In the genomic region with DNA sequence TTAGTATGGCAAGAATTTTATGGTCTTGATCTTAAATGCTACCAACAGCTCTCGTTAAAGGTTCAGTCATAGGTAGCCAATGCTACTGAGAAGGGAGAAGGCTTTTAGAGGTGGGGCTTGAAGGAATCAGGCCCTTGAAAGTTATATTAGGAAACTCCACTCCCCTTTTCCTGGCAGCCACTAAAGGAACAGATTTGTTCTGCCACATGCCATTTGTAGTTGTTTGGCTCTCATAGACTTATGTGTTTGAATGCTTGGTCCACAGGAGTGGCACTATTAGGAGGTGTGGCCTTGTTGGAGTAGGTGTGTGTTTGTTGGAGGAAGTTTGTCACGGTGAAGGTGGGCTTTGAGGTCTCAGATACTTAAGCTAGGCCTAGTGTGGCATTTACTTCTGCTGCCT, we compare ENCODE assay signal across 28 mouse cellular contexts. TPM values are rescaled to one million over a fixed set of nuclear protein-coding genes. Genes with fewer than 3 reads are reported as not detected.
A peak's percentile ranks its signal among the peaks of the same experiment; 100 is the strongest.
DNase-seq lines count a peak whose midpoint lies in the region; ATAC-seq and TF ChIP-seq lines count a peak whose summit lies in the region.
"Had no signal": no experiment of that assay in that cellular context is flagged by ENCODE, and none has a peak within 500 bp of the region (broad histone marks: within the 10 kb centered on the region; RNA-seq: fewer than 3 reads in every experiment).

No protein-coding gene starts in this region.

- 58% methylated on average over 2 of the region's 2 CpGs for WGBS in heart, embryonic 13.5 days
- WGBS in heart, postnatal 0 days = 56% methylated on average over 2 of the region's 2 CpGs
- WGBS in lung, adult 2 months = 55% methylated on average over 2 of the region's 2 CpGs

- H3K27me3 ChIP-seq in heart, embryonic 13.5 days (replicated peaks) = no peaks in the 10 kb centered on the region
- no peaks in the 10 kb centered on the region for H3K27me3 ChIP-seq in heart, postnatal 0 days (ENCODE audit: control insufficient read depth, insufficient read depth, low read length)
- H3K27me3 ChIP-seq: CH12.LX; forebrain, embryonic 13.5 days; Patski had no signal

- no peak for ATAC-seq in heart, embryonic 13.5 days (ENCODE audit: extremely low read depth, insufficient number of reproducible peaks, low FRiP score, low TSS enrichment)
- ATAC-seq in heart, postnatal 0 days (ENCODE audit: insufficient read depth, low read depth) = no peak
- ATAC-seq: forebrain, embryonic 13.5 days; forebrain, embryonic 16.5 days; hindbrain, postnatal 0 days; inflammation-experienced regulatory T-cells, adult 6 months; intestine, embryonic 16.5 days; Patski had no signal

- peaks cover 5% of the 10 kb centered on the region; the same call in 1 of the 2 replicates for H3K36me3 ChIP-seq in heart, embryonic 13.5 days
- H3K36me3 ChIP-seq in heart, postnatal 0 days (replicated peaks; ENCODE audit: control insufficient read depth, insufficient read depth, low read length) = peaks cover 5% of the 10 kb centered on the region; the same call in 1 of the 2 replicates
- H3K36me3 ChIP-seq: forebrain, embryonic 10.5 days had no signal

- no peak for TF ChIP-seq EP300 in heart, postnatal 0 days (IDR thresholded peaks at IDR 0.05; ENCODE audit: low read depth)

- H3K27ac ChIP-seq in heart, embryonic 13.5 days (replicated peaks) = peak overlapping the region; percentile 36; the same call in 1 of the 2 replicates
- 0 out of 2 replicates have a peak overlapping the region, but pooled peaks have one; percentile 15 for H3K27ac ChIP-seq in heart, postnatal 0 days (ENCODE audit: low read depth)
- H3K27ac ChIP-seq: forebrain, embryonic 10.5 days; forebrain, embryonic 13.5 days; hindbrain, embryonic 14.5 days; hindbrain, postnatal 0 days had no signal

- no peak overlapping the region for H3K4me2 ChIP-seq in heart, embryonic 13.5 days
- no peak overlapping the region for H3K4me2 ChIP-seq in heart, postnatal 0 days (ENCODE audit: low read depth, low read length)
- H3K4me2 ChIP-seq: forebrain, embryonic 13.5 days; heart, embryonic 11.5 days; hindbrain, embryonic 14.5 days had no signal

- TF ChIP-seq POLR2A in lung, adult 2 months (IDR thresholded peaks at IDR 0.05; ENCODE audit: borderline replicate concordance, extremely low read depth, low read depth, low read length) = no peak

- peaks cover 15% of the 10 kb centered on the region for H3K4me1 ChIP-seq in heart, embryonic 13.5 days
- 0 out of 2 replicates have a peak, but pooled peaks cover 6% of the 10 kb centered on the region for H3K4me1 ChIP-seq in heart, postnatal 0 days (ENCODE audit: control insufficient read depth, insufficient read depth)
- no peaks in the 10 kb centered on the region; the same call in 1 of the 2 replicates for H3K4me1 ChIP-seq in lung, adult 2 months (ENCODE audit: control insufficient read depth, insufficient read depth, low read length)

- intact Hi-C loops in heart, postnatal 14 days (cut with DNase I) = loop anchor here (5.0 kb wide), 1 partner anchor 224 kb away; a partner anchor contains a TSS
- intact Hi-C loops in heart, postnatal 25 days (cut with DNase I) = no loop called here

- H3K9ac ChIP-seq in heart, embryonic 13.5 days = no peak overlapping the region
- no peak overlapping the region for H3K9ac ChIP-seq in heart, postnatal 0 days (replicated peaks; ENCODE audit: low read depth, low read length)
- H3K9ac ChIP-seq: forebrain, embryonic 13.5 days; hindbrain, embryonic 14.5 days had no signal

- H3K4me3 ChIP-seq in heart, embryonic 13.5 days = no peak overlapping the region
- no peak overlapping the region for H3K4me3 ChIP-seq in heart, postnatal 0 days (ENCODE audit: low read depth, low read length)
- H3K4me3 ChIP-seq in lung, adult 2 months (replicated peaks; ENCODE audit: extremely low read depth, low read depth, low read length) = no peak overlapping the region
- H3K4me3 ChIP-seq: forebrain, embryonic 10.5 days; forebrain, embryonic 13.5 days had no signal

- no peak for TF ChIP-seq CTCF in heart, postnatal 0 days (IDR thresholded peaks at IDR 0.05; ENCODE audit: low read depth)
- no peak for TF ChIP-seq CTCF in lung, adult 2 months (IDR thresholded peaks at IDR 0.05; ENCODE audit: insufficient read depth, low read length)

- no peaks in the 10 kb centered on the region for H3K9me3 ChIP-seq in heart, embryonic 13.5 days
- no peaks in the 10 kb centered on the region for H3K9me3 ChIP-seq in heart, postnatal 0 days (replicated peaks; ENCODE audit: control insufficient read depth, low read length)
- H3K9me3 ChIP-seq: forebrain, embryonic 10.5 days; forebrain, embryonic 13.5 days; G1E had no signal

- no peak for DNase-seq in heart, postnatal 14 days
- no peak for DNase-seq in heart, postnatal 0 days (ENCODE audit: low spot score)
- DNase-seq in heart, postnatal 25 days (ENCODE audit: low spot score) = no peak
- DNase-seq in layer of hippocampus, adult 9-11 months = peak; percentile 13
- DNase-seq in layer of hippocampus, adult 11-12 months (ENCODE audit: low spot score) = no peak
- DNase-seq in lung, postnatal 25 days (ENCODE audit: low spot score) = peak; percentile 42
- DNase-seq in lung, adult 2 months = no peak
- DNase-seq: adrenal gland, postnatal 10 days; adrenal gland, postnatal 36 days; B cell, adult 2 months; cerebellum, adult 18-20 months; cerebellum, adult 9-10 months; cerebellum, postnatal 14 days; gastrocnemius, postnatal 10 days; gastrocnemius, postnatal 36 days; heart, postnatal 4 days had no signal

RNA-seq across cellular contexts. Expression of a gene that starts 23.6 kb away (rescaled TPM):
- polyA plus RNA-seq in heart, embryonic 13.5 days (2015; fragmentation: Nextera tagmentation; extraction: Ambion mirVana) = 16.9 and 19.7 TPM in 2 replicates
- 10 to 100 TPM in 1 of 2 experiments, 1 to 10 TPM in 1; 8.0 to 10.1 TPM for total RNA-seq in heart, postnatal 14 days (2021)
- 28.6 and 29.8 TPM in 2 replicates for total RNA-seq in heart, postnatal 0 days (2014; rRNA removed; ENCODE audit: low replicate concordance)
- 14.2 and 15.4 TPM in 2 replicates for polyA plus RNA-seq in heart, postnatal 0 days (2015; fragmentation: Nextera tagmentation; extraction: Ambion mirVana)
- total RNA-seq in heart, postnatal 25 days (2021) = 10 to 100 TPM in 1 of 2 experiments, 1 to 10 TPM in 1; 8.4 to 10.7 TPM
- 7.2 and 13.0 TPM in 2 replicates for polyA plus RNA-seq in lung, adult 2 months (2012; rRNA removed)

RNA-seq across cellular contexts. Expression of a gene that starts 38.8 kb away (rescaled TPM):
- polyA plus RNA-seq in heart, embryonic 13.5 days (2015; fragmentation: Nextera tagmentation; extraction: Ambion mirVana) = 67.7 and 71.6 TPM in 2 replicates
- 10 to 100 TPM; 51.0 to 52.9 TPM for total RNA-seq in heart, postnatal 14 days (2021)
- 56.3 and 62.1 TPM in 2 replicates for total RNA-seq in heart, postnatal 0 days (2014; rRNA removed; ENCODE audit: low replicate concordance)
- 61.2 and 69.1 TPM in 2 replicates for polyA plus RNA-seq in heart, postnatal 0 days (2015; fragmentation: Nextera tagmentation; extraction: Ambion mirVana)
- total RNA-seq in heart, postnatal 25 days (2021) = 10 to 100 TPM; 53.9 to 58.5 TPM
- polyA plus RNA-seq in lung, adult 2 months (2012; rRNA removed) = 26.3 and 33.6 TPM in 2 replicates

Comparison
In these comparisons a context has a peak if more than half of its experiments do, and no peak if none do; other contexts are left out.
1. DNase-seq: peak in layer of hippocampus, adult 9-11 months (single experiment) and lung, postnatal 25 days (single experiment); none in heart, postnatal 14 days (0 of 2), heart, postnatal 0 days (single experiment), heart, postnatal 25 days (single experiment), layer of hippocampus, adult 11-12 months (single experiment) and lung, adult 2 months (single experiment).